Mouse (Mus musculus): ENCODE results near the gene Kif28. TPM values are rescaled to one million over a fixed set of nuclear protein-coding genes. Genes with fewer than 3 reads are reported as not detected.
"Not testable (repeated sequence)": the region's sequence is repeated elsewhere in the genome, so short reads cannot be mapped to it uniquely, and the experiment has no call there.

Gene Kif28
- polyA plus RNA-seq, 1 experiment from 2014 or later: 0.05 TPM

- no peak overlapping the region for H3K9ac ChIP-seq
- no peak overlapping the region for H3K4me2 ChIP-seq (replicated peaks)
- 79% methylated on average over 6 of the region's 6 CpGs for WGBS
- no peak overlapping the region for H3K27ac ChIP-seq
- no peaks in the 10 kb centered on the region for H3K27me3 ChIP-seq
- no peaks in the 10 kb centered on the region for H3K4me1 ChIP-seq
- H3K4me3 ChIP-seq: no peak overlapping the region
- no peaks in the 10 kb centered on the region for H3K9me3 ChIP-seq
- no peak for ATAC-seq (ENCODE audit: insufficient number of reproducible peaks, insufficient read depth, low FRiP score, low TSS enrichment)
- peaks cover 32% of the 10 kb centered on the region for H3K36me3 ChIP-seq
Observed at GRCm38 (mm10) chr1:179689479-179689878, 55.6 kb downstream of the Kif28 start.

GRCm38 (mm10) chr1:179688914-179689313, 56.2 kb downstream of the Kif28 start:
- Histone ChIP-seq H3K4me3 (no peak overlapping the region), H3K27ac (no peak overlapping the region), H3K9ac (no peak overlapping the region), H3K4me1 (no peaks in the 10 kb centered on the region), H3K36me3 (peaks cover 34% of the 10 kb centered on the region), H3K4me2 (replicated peaks) (no peak overlapping the region), H3K27me3 (no peaks in the 10 kb centered on the region), H3K9me3 (no peaks in the 10 kb centered on the region)
- WGBS: 85% methylated on average over 5 of the region's 5 CpGs
- ATAC-seq (ENCODE audit: insufficient number of reproducible peaks, insufficient read depth, low FRiP score, low TSS enrichment): no peak

DNA sequence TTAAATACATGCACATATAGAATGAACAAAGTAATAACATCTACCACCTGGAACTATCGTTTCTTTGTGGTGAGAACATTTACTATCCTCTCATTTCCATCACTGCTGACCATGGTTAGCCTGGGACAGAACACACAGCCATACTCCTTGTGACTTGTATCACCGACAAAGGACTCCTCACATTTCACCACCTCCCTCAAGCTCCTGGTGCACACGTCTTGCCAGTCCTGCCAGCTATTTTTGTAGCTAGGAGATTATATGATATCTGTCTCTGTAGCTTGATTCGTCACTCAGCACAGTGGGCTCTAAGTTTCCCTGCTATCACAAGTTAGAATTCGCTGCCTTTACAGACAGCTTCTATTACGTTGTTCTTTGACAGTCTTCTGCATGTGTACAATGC, 56.7 kb downstream of the Kif28 start:
- Histone ChIP-seq H3K4me3 (no peak overlapping the region), H3K9ac (no peak overlapping the region), H3K36me3 (peaks cover 39% of the 10 kb centered on the region), H3K4me1 (no peaks in the 10 kb centered on the region), H3K27ac (no peak overlapping the region), H3K4me2 (replicated peaks) (no peak overlapping the region), H3K9me3 (no peaks in the 10 kb centered on the region), H3K27me3 (no peaks in the 10 kb centered on the region)
- 85% methylated on average over 6 of the region's 6 CpGs for WGBS
- ATAC-seq (ENCODE audit: insufficient number of reproducible peaks, insufficient read depth, low FRiP score, low TSS enrichment): no peak

DNA sequence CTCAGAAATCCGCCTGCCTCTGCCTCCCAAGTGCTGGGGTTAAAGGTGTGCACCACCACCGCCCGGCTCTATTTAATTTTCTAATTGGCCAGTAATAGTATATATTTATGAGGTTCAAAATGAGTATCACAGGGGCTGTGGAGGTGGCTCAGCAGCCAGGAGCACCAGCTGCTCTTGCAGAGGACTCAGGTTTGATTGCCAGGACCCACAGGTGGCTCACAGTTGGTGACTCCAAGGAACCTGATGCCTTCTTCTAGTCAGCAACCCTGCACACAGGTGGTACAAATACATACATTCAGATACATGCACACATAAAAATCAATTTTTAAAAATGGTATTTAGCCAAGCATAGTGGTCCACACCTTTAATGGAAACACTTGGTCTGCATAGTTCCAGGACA, 57.1 kb downstream of the Kif28 start:
- ATAC-seq (ENCODE audit: insufficient number of reproducible peaks, insufficient read depth, low FRiP score, low TSS enrichment): no peak
- no peak overlapping the region for H3K9ac ChIP-seq
- H3K27me3 ChIP-seq: no peaks in the 10 kb centered on the region
- H3K9me3 ChIP-seq: no peaks in the 10 kb centered on the region
- no peak overlapping the region for H3K27ac ChIP-seq
- H3K36me3 ChIP-seq: peaks cover 44% of the 10 kb centered on the region
- H3K4me1 ChIP-seq: no peaks in the 10 kb centered on the region
- no peak overlapping the region for H3K4me3 ChIP-seq
- 94% methylated on average over 3 of the region's 3 CpGs for WGBS
- no peak overlapping the region for H3K4me2 ChIP-seq (replicated peaks)

- H3K36me3 ChIP-seq: peaks cover 47% of the 10 kb centered on the region
- 96% methylated on average over 1 of the region's 1 CpGs for WGBS
- H3K4me2 ChIP-seq (replicated peaks): no peak overlapping the region
- no peak overlapping the region for H3K4me3 ChIP-seq
- no peaks in the 10 kb centered on the region for H3K27me3 ChIP-seq
- no peaks in the 10 kb centered on the region for H3K4me1 ChIP-seq
- no peaks in the 10 kb centered on the region for H3K9me3 ChIP-seq
- no peak for ATAC-seq (ENCODE audit: insufficient number of reproducible peaks, insufficient read depth, low FRiP score, low TSS enrichment)
- no peak overlapping the region for H3K9ac ChIP-seq
- H3K27ac ChIP-seq: no peak overlapping the region
Observed at GRCm38 (mm10) chr1:179687305-179687704, 57.8 kb downstream of the Kif28 start.

- WGBS: 83% methylated on average over 5 of the region's 5 CpGs
- no peak overlapping the region for H3K4me2 ChIP-seq (replicated peaks)
Observed at GRCm38 (mm10) chr1:179686781-179687180, 58.3 kb downstream of the Kif28 start.

DNA sequence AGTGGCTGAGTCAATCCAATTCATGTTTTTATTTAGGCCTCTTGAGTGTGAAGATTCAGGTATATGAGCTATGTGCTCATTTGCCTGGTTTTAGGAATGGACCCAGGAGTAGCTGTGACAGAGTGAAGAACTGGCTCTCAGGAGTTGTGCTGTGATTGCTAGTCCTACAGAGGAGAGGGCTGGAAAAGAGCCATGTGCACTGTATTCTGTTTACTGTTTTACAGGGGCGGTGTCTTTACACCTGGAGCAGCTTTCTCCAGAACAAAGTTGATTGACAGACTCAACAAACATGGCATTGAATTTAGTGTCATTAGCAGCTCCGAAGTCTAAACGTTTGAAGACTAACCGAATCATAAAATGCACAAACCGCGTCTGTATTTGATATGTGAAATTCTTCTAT, 58.7 kb downstream of the Kif28 start:
- Histone ChIP-seq H3K4me1 (no peaks in the 10 kb centered on the region), H3K9me3 (no peaks in the 10 kb centered on the region), H3K27ac (no peak overlapping the region), H3K9ac (no peak overlapping the region), H3K4me3 (no peak overlapping the region), H3K4me2 (replicated peaks) (no peak overlapping the region), H3K36me3 (peaks cover 54% of the 10 kb centered on the region), H3K27me3 (no peaks in the 10 kb centered on the region)
- WGBS: 91% methylated on average over 6 of the region's 6 CpGs
- no peak for ATAC-seq (ENCODE audit: insufficient number of reproducible peaks, insufficient read depth, low FRiP score, low TSS enrichment)

More at GRCm38 (mm10) chr1:179686781-179687180, 58.3 kb downstream of the Kif28 start:
- Histone ChIP-seq H3K27ac (no peak overlapping the region), H3K36me3 (peaks cover 51% of the 10 kb centered on the region), H3K4me1 (no peaks in the 10 kb centered on the region), H3K9ac (no peak overlapping the region), H3K27me3 (no peaks in the 10 kb centered on the region), H3K4me3 (no peak overlapping the region), H3K9me3 (no peaks in the 10 kb centered on the region)
- no peak for ATAC-seq (ENCODE audit: insufficient number of reproducible peaks, insufficient read depth, low FRiP score, low TSS enrichment)

GRCm38 (mm10) chr1:179682753-179683152, 62.3 kb downstream of the Kif28 start:
- not testable (repeated sequence) for ATAC-seq (ENCODE audit: insufficient number of reproducible peaks, insufficient read depth, low FRiP score, low TSS enrichment); H3K4me1 ChIP-seq; H3K4me3 ChIP-seq; H3K9me3 ChIP-seq; H3K9ac ChIP-seq; H3K27me3 ChIP-seq; H3K27ac ChIP-seq; H3K4me2 ChIP-seq (replicated peaks)
- WGBS: 89% methylated on average over 10 of the region's 10 CpGs
- peaks cover 54% of the 10 kb centered on the region for H3K36me3 ChIP-seq

- no peak for ATAC-seq (ENCODE audit: insufficient number of reproducible peaks, insufficient read depth, low FRiP score, low TSS enrichment)
- Histone ChIP-seq H3K9me3 (no peaks in the 10 kb centered on the region), H3K9ac (no peak overlapping the region), H3K4me1 (no peaks in the 10 kb centered on the region), H3K27ac (no peak overlapping the region), H3K36me3 (peaks cover 43% of the 10 kb centered on the region), H3K27me3 (no peaks in the 10 kb centered on the region), H3K4me3 (no peak overlapping the region), H3K4me2 (replicated peaks) (no peak overlapping the region)
- WGBS: 97% methylated on average over 4 of the region's 4 CpGs
Observed at GRCm38 (mm10) chr1:179679326-179679725, 65.7 kb downstream of the Kif28 start.

DNA sequence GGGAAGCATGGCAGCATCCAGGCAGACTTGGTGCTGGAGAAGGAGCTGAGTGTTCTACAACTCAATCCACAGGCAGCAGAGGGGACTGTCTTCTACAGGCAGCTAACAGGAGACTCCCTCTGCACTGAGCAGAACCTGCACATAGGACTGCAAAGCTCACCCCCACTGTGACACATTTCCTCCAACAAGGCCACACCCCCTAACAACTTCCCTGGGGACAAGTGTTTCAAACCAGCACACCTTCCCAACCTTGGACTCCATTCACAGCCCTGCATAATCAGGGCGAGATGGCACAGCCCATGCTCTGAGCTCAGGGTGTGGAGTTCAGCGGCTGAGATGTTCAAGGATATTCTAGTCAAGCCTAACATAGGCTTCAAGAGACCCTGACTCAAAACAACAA, 68.0 kb downstream of the Kif28 start:
- Histone ChIP-seq H3K27ac (no peak overlapping the region), H3K9me3 (no peaks in the 10 kb centered on the region), H3K27me3 (no peaks in the 10 kb centered on the region), H3K36me3 (peaks cover 41% of the 10 kb centered on the region), H3K4me3 (no peak overlapping the region), H3K4me1 (no peaks in the 10 kb centered on the region), H3K9ac (no peak overlapping the region), H3K4me2 (replicated peaks) (no peak overlapping the region)
- no peak for ATAC-seq (ENCODE audit: insufficient number of reproducible peaks, insufficient read depth, low FRiP score, low TSS enrichment)
- WGBS: 91% methylated on average over 2 of the region's 2 CpGs

DNA sequence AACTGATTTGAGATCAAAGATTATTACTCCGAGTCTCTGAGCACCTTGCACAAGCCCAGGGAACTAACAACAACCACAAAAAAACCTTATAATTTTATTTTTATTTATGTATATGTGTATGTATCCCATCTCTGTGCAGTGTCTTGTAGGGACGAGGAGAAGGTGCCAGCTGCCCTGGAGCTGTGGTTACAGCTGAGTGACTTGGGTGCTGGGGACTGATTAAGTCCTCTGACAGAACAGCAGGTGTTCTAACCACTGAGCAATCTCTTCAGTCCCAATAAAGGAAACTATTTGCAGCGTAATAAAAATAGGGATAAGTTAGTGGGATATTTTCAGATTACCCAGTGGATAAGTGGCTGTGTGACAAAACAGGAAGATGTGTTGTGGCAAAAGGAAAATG, 70.7 kb downstream of the Kif28 start:
- Histone ChIP-seq H3K9ac (no peak overlapping the region), H3K4me1 (peaks cover 2% of the 10 kb centered on the region), H3K27me3 (no peaks in the 10 kb centered on the region), H3K4me3 (no peak overlapping the region), H3K36me3 (peaks cover 37% of the 10 kb centered on the region), H3K27ac (no peak overlapping the region), H3K4me2 (replicated peaks) (no peak overlapping the region), H3K9me3 (no peaks in the 10 kb centered on the region)
- WGBS: 92% methylated on average over 3 of the region's 3 CpGs
- no peak for ATAC-seq (ENCODE audit: insufficient number of reproducible peaks, insufficient read depth, low FRiP score, low TSS enrichment)

- peak overlapping the region; percentile 76 for H3K9ac ChIP-seq
- peaks cover 9% of the 10 kb centered on the region for H3K4me1 ChIP-seq
- H3K9me3 ChIP-seq: no peaks in the 10 kb centered on the region
- H3K27ac ChIP-seq: no peak overlapping the region
- H3K36me3 ChIP-seq: peaks cover 17% of the 10 kb centered on the region; the same call in 1 of the 2 replicates
- no peak for ATAC-seq (ENCODE audit: insufficient number of reproducible peaks, insufficient read depth, low FRiP score, low TSS enrichment)
- WGBS: 23% methylated on average over 12 of the region's 12 CpGs
- peak overlapping the region; percentile 79 for H3K4me2 ChIP-seq (replicated peaks)
- no peaks in the 10 kb centered on the region for H3K27me3 ChIP-seq
- H3K4me3 ChIP-seq: peak overlapping the region; percentile 76
Observed at GRCm38 (mm10) chr1:179668836-179669537, 76.1 kb downstream of the Kif28 start.
